In the genomic region with DNA sequence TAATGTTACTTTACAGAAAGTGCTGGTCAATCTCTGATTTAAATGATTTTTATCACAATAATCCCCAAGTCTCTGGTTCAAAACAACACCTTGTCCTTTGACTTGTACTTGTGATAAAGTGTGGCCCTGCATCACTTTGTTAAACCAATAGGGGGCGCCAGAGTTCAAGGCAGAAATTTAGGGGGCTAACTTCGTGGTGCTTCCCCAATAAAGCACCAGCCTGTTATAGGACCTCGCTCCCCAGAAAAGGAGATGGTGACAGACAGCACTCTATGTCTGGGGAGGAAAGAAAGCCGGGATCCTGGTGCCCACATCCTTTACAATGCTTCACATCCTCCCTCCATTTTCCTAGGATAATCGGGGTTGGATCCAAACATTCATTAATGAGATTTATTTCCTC, we compare ENCODE assay signal across 11 mouse cellular contexts.
DNase-seq lines count a peak whose midpoint lies in the region; ATAC-seq and TF ChIP-seq lines count a peak whose summit lies in the region.
"Had no signal": no experiment of that assay in that cellular context is flagged by ENCODE, and none has a peak within 500 bp of the region (broad histone marks: within the 10 kb centered on the region; RNA-seq: fewer than 3 reads in every experiment).

No protein-coding gene starts in this region.

- no peaks in the 10 kb centered on the region for H3K9me3 ChIP-seq in forebrain, embryonic 11.5 days (ENCODE audit: control insufficient read depth, low read length)
- no peaks in the 10 kb centered on the region for H3K9me3 ChIP-seq in forebrain, embryonic 16.5 days (ENCODE audit: control insufficient read depth, low read length)
- H3K9me3 ChIP-seq: embryonic facial prominence, embryonic 10.5 days; heart, embryonic 15.5 days; limb, embryonic 15.5 days had no signal

- DNase-seq in forebrain, embryonic 11.5 days (ENCODE audit: low spot score): peak; percentile 65
- DNase-seq in left cerebral cortex, adult 2 months (ENCODE audit: extremely low spot score in 1 of 2, low spot score in 2 of 2): no peak
- DNase-seq in left cerebral cortex, adult 8-10 months (ENCODE audit: low spot score in 2 of 2): no peak
- peak; percentile 35 for DNase-seq in R1 (ENCODE audit: low read depth, low spot score)
- DNase-seq in retina, postnatal 1 day: peak; percentile 42
- DNase-seq in Muller cell, postnatal 12 days (ENCODE audit: inconsistent ontology term): no peak
- no peak for DNase-seq in adrenal gland, postnatal 25 days

- peaks cover 9% of the 10 kb centered on the region; the same call in 1 of the 2 replicates for H3K4me1 ChIP-seq in forebrain, embryonic 11.5 days (replicated peaks; ENCODE audit: control insufficient read depth, insufficient read depth, low read length)
- H3K4me1 ChIP-seq in forebrain, embryonic 16.5 days (replicated peaks; ENCODE audit: control insufficient read depth, insufficient read depth, low read length): peaks cover 5% of the 10 kb centered on the region
- H3K4me1 ChIP-seq: limb, embryonic 15.5 days had no signal

- 42% methylated on average over 5 of the region's 5 CpGs for WGBS in forebrain, embryonic 11.5 days
- 35% methylated on average over 5 of the region's 5 CpGs for WGBS in forebrain, embryonic 16.5 days

- H3K9ac ChIP-seq in forebrain, embryonic 11.5 days (ENCODE audit: low read length): no peak overlapping the region
- no peak overlapping the region for H3K9ac ChIP-seq in forebrain, embryonic 16.5 days (replicated peaks; ENCODE audit: low read depth, low read length)
- H3K9ac ChIP-seq: heart, embryonic 15.5 days; limb, embryonic 15.5 days had no signal

- H3K27me3 ChIP-seq in forebrain, embryonic 11.5 days (ENCODE audit: control insufficient read depth, insufficient read depth, low read length): no peaks in the 10 kb centered on the region
- no peaks in the 10 kb centered on the region for H3K27me3 ChIP-seq in forebrain, embryonic 16.5 days (replicated peaks; ENCODE audit: control insufficient read depth, insufficient read depth, low read length)
- H3K27me3 ChIP-seq: heart, embryonic 15.5 days; limb, embryonic 15.5 days had no signal

- no peak overlapping the region for H3K4me2 ChIP-seq in forebrain, embryonic 11.5 days (ENCODE audit: low read depth, low read length, severe bottlenecking)
- H3K4me2 ChIP-seq in forebrain, embryonic 16.5 days (ENCODE audit: low read length): no peak overlapping the region
- H3K4me2 ChIP-seq: heart, embryonic 15.5 days; limb, embryonic 15.5 days had no signal

- no peaks in the 10 kb centered on the region for H3K36me3 ChIP-seq in forebrain, embryonic 11.5 days (ENCODE audit: control insufficient read depth, insufficient read depth, low read length)
- no peaks in the 10 kb centered on the region for H3K36me3 ChIP-seq in forebrain, embryonic 16.5 days (ENCODE audit: control insufficient read depth, insufficient read depth)
- H3K36me3 ChIP-seq: embryonic facial prominence, embryonic 10.5 days; heart, embryonic 15.5 days; limb, embryonic 15.5 days had no signal

- H3K4me3 ChIP-seq in forebrain, embryonic 11.5 days (ENCODE audit: low read depth, low read length): no peak overlapping the region
- no peak overlapping the region for H3K4me3 ChIP-seq in forebrain, embryonic 16.5 days (replicated peaks; ENCODE audit: low read length)
- H3K4me3 ChIP-seq in left cerebral cortex, adult 2 months: no peak overlapping the region
- H3K4me3 ChIP-seq: embryonic facial prominence, embryonic 10.5 days; heart, embryonic 15.5 days; limb, embryonic 15.5 days had no signal

- no peak for ATAC-seq in forebrain, embryonic 11.5 days (replicated peaks; ENCODE audit: low FRiP score)
- ATAC-seq in forebrain, embryonic 16.5 days: no peak

- peak; percentile 80 for TF ChIP-seq CTCF in left cerebral cortex, adult 2 months (IDR thresholded peaks at IDR 0.05)

- intact Hi-C loops in left cerebral cortex, adult 2 months (cut with DNase I): loop anchor here (10.0 kb wide), 3 partner anchors 307 to 1097 kb away; no protein-coding TSS in a partner anchor

- no peak overlapping the region for H3K27ac ChIP-seq in forebrain, embryonic 11.5 days (ENCODE audit: low read depth, low read length)
- no peak overlapping the region for H3K27ac ChIP-seq in forebrain, embryonic 16.5 days (ENCODE audit: low read length)
- no peak overlapping the region for H3K27ac ChIP-seq in left cerebral cortex, adult 2 months
- H3K27ac ChIP-seq: embryonic facial prominence, embryonic 10.5 days; heart, embryonic 15.5 days; limb, embryonic 15.5 days had no signal

Comparison
In these comparisons a context has a peak if more than half of its experiments do, and no peak if none do; other contexts are left out.
1. DNase-seq: peak in forebrain, embryonic 11.5 days (single experiment), R1 (single experiment) and retina, postnatal 1 day (single experiment); none in left cerebral cortex, adult 2 months (0 of 2), left cerebral cortex, adult 8-10 months (0 of 2), Muller cell, postnatal 12 days (single experiment) and adrenal gland, postnatal 25 days (single experiment).